In the genomic region with DNA sequence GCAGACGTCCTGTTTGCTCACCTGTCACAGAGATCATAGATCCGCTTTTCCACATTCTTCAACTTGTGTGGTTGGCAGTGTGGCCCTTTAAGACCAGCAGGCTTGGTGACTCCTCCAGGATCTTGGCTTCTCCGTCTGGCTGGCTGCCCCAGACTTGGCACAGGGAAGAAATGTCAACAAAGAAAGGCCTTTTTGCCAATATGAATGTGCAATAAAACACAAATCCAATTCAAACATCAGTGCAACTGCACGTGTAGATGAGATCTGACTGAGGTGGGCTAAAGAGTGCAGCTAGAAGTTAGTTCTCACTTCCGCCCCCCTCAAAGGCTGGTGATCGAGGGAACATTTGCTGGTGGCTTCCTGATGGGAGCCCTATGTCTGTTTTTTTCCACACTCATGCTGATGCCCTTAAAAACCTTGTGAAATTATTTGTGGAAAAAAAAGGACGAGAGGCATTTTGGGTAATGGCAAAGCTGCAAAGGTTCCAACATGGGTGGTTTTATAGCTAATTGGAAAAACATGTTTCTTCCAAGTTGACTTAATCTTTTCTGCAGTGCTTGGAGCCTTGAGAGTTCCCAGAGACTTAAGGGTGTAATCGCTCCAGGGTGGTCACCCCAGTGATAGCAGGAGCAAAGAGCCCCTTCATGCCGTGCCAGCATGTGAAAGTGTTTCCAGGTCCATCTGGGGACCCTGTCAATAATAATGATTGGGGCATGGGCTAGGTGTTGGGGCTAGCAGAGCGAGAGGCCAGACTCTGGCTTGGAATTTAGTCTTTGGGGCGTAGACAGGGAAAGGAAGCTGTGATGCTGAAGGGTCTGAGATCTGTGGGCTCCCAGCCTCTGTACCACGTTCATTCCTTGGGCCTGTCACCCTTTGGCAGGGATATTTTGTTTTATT, we compare ENCODE assay signal across 10 mouse cellular contexts. TPM values are rescaled to one million over a fixed set of nuclear protein-coding genes. Genes with fewer than 3 reads are reported as not detected.
DNase-seq lines count a peak whose midpoint lies in the region; ATAC-seq lines count a peak whose summit lies in the region.
"Had no signal": no experiment of that assay in that cellular context is flagged by ENCODE, and none has a peak within 500 bp of the region (broad histone marks: within the 10 kb centered on the region; RNA-seq: fewer than 3 reads in every experiment).

No protein-coding gene starts in this region.

- no peak for DNase-seq in hindbrain, embryonic 10.5 days (ENCODE audit: low spot score)
- no peak for DNase-seq in hindbrain, embryonic 14.5 days (ENCODE audit: low spot score)
- peak; percentile 87 for DNase-seq in adrenal gland, postnatal 36 days
- peak; percentile 34 to 53 for DNase-seq in frontal cortex, postnatal 36 days (ENCODE audit: low spot score in 2 of 2)
- DNase-seq in kidney, postnatal 25 days = peak; percentile 76 to 84
- DNase-seq in lung, postnatal 25 days (ENCODE audit: low spot score) = peak; percentile 88
- no peak for DNase-seq in spleen, adult 18-20 months

- H3K4me1 ChIP-seq in hindbrain, embryonic 10.5 days (replicated peaks) = peaks cover 18% of the 10 kb centered on the region
- no peaks in the 10 kb centered on the region for H3K4me1 ChIP-seq in hindbrain, embryonic 14.5 days (replicated peaks; ENCODE audit: control insufficient read depth, insufficient read depth, low read length)
- H3K4me1 ChIP-seq in midbrain, embryonic 16.5 days (ENCODE audit: control insufficient read depth, insufficient read depth, low read length) = no peaks in the 10 kb centered on the region

- no peak for ATAC-seq in hindbrain, embryonic 14.5 days (ENCODE audit: low FRiP score)
- no peak for ATAC-seq in midbrain, embryonic 16.5 days

- peaks cover 9% of the 10 kb centered on the region; the same call in 1 of the 2 replicates for H3K36me3 ChIP-seq in hindbrain, embryonic 10.5 days
- no peaks in the 10 kb centered on the region for H3K36me3 ChIP-seq in hindbrain, embryonic 14.5 days (replicated peaks; ENCODE audit: control insufficient read depth, insufficient read depth)
- no peaks in the 10 kb centered on the region for H3K36me3 ChIP-seq in midbrain, embryonic 16.5 days (ENCODE audit: control insufficient read depth, insufficient read depth, low read length)

- H3K9ac ChIP-seq in hindbrain, embryonic 14.5 days = no peak overlapping the region
- H3K9ac ChIP-seq in midbrain, embryonic 16.5 days (ENCODE audit: low read depth, low read length) = no peak overlapping the region

- 71% methylated on average over 12 of the region's 12 CpGs for WGBS in hindbrain, embryonic 10.5 days
- WGBS in hindbrain, embryonic 14.5 days = 68% methylated on average over 12 of the region's 12 CpGs
- WGBS in midbrain, embryonic 16.5 days = 72% methylated on average over 12 of the region's 12 CpGs

- no peak overlapping the region for H3K4me3 ChIP-seq in hindbrain, embryonic 10.5 days
- no peak overlapping the region for H3K4me3 ChIP-seq in hindbrain, embryonic 14.5 days (replicated peaks; ENCODE audit: low read length)
- no peak overlapping the region for H3K4me3 ChIP-seq in midbrain, embryonic 16.5 days (ENCODE audit: low read depth, low read length)

- H3K27me3 ChIP-seq in hindbrain, embryonic 10.5 days (ENCODE audit: insufficient read depth, poor library complexity, severe bottlenecking) = no peaks in the 10 kb centered on the region
- no peaks in the 10 kb centered on the region for H3K27me3 ChIP-seq in hindbrain, embryonic 14.5 days (ENCODE audit: control insufficient read depth, insufficient read depth, low read length)
- H3K27me3 ChIP-seq in midbrain, embryonic 16.5 days (ENCODE audit: control insufficient read depth, insufficient read depth, low read depth, low read length) = no peaks in the 10 kb centered on the region

- H3K4me2 ChIP-seq in hindbrain, embryonic 14.5 days (replicated peaks) = no peak overlapping the region
- H3K4me2 ChIP-seq in midbrain, embryonic 16.5 days (ENCODE audit: low read length) = no peak overlapping the region

- 0 out of 2 replicates have a peak overlapping the region, but pooled peaks have one; percentile 13 for H3K27ac ChIP-seq in hindbrain, embryonic 10.5 days
- H3K27ac ChIP-seq in hindbrain, embryonic 14.5 days = no peak overlapping the region
- H3K27ac ChIP-seq in midbrain, embryonic 16.5 days (ENCODE audit: low read length) = no peak overlapping the region

- H3K9me3 ChIP-seq in hindbrain, embryonic 10.5 days = no peaks in the 10 kb centered on the region
- no peaks in the 10 kb centered on the region for H3K9me3 ChIP-seq in hindbrain, embryonic 14.5 days (ENCODE audit: control insufficient read depth, low read length)
- no peaks in the 10 kb centered on the region for H3K9me3 ChIP-seq in midbrain, embryonic 16.5 days (replicated peaks; ENCODE audit: control insufficient read depth, low read length, poor library complexity, severe bottlenecking)

RNA-seq across cellular contexts. Expression of gene Rmi2, which starts 15.4 kb away (rescaled TPM):
- polyA plus RNA-seq in hindbrain, embryonic 10.5 days (2016; fragmentation: Nextera tagmentation; extraction: Ambion mirVana) = 2.5 and 4.7 TPM in 2 replicates
- polyA plus RNA-seq in hindbrain, embryonic 14.5 days (2014; fragmentation: Nextera tagmentation; extraction: Ambion mirVana) = 0.47 and 0.57 TPM in 2 replicates
- under 1 TPM; 0.46 to 0.93 TPM for total RNA-seq in adrenal gland, postnatal 36 days (2021)
- 0.31 and 0.39 TPM in 2 replicates for polyA plus RNA-seq in midbrain, embryonic 16.5 days (2015; fragmentation: Nextera tagmentation; extraction: Ambion mirVana)

RNA-seq across cellular contexts. Expression of gene Gm11172, which starts 37.5 kb away (rescaled TPM):
- polyA plus RNA-seq in hindbrain, embryonic 10.5 days (2016; fragmentation: Nextera tagmentation; extraction: Ambion mirVana) = not detected in 2 replicates
- not detected in 2 replicates for polyA plus RNA-seq in hindbrain, embryonic 14.5 days (2014; fragmentation: Nextera tagmentation; extraction: Ambion mirVana)
- total RNA-seq in adrenal gland, postnatal 36 days (2021) = not detected
- polyA plus RNA-seq in midbrain, embryonic 16.5 days (2015; fragmentation: Nextera tagmentation; extraction: Ambion mirVana) = not detected in 2 replicates
- total RNA-seq: ES-E14 had no signal
- polyA plus RNA-seq: frontal cortex, adult 2 months had no signal

RNA-seq across cellular contexts. Expression of gene Prm1, which starts 44.6 kb away (rescaled TPM):
- polyA plus RNA-seq in hindbrain, embryonic 10.5 days (2016; fragmentation: Nextera tagmentation; extraction: Ambion mirVana) = not detected in 2 replicates
- 0.96 TPM in 1 of 2 replicates, not detected in the other for polyA plus RNA-seq in hindbrain, embryonic 14.5 days (2014; fragmentation: Nextera tagmentation; extraction: Ambion mirVana)
- total RNA-seq in adrenal gland, postnatal 36 days (2021) = not detected
- polyA plus RNA-seq in midbrain, embryonic 16.5 days (2015; fragmentation: Nextera tagmentation; extraction: Ambion mirVana) = 0.46 and 0.70 TPM in 2 replicates
- total RNA-seq: ES-E14 had no signal
- polyA plus RNA-seq: frontal cortex, adult 2 months had no signal

RNA-seq across cellular contexts. Expression of gene Prm2, which starts 54.3 kb away (rescaled TPM):
- polyA plus RNA-seq in hindbrain, embryonic 10.5 days (2016; fragmentation: Nextera tagmentation; extraction: Ambion mirVana) = not detected in 2 replicates
- not detected in 2 replicates for polyA plus RNA-seq in hindbrain, embryonic 14.5 days (2014; fragmentation: Nextera tagmentation; extraction: Ambion mirVana)
- total RNA-seq in adrenal gland, postnatal 36 days (2021) = not detected
- not detected in 2 replicates for polyA plus RNA-seq in midbrain, embryonic 16.5 days (2015; fragmentation: Nextera tagmentation; extraction: Ambion mirVana)
- total RNA-seq: ES-E14 had no signal
- polyA plus RNA-seq: frontal cortex, adult 2 months had no signal

RNA-seq across cellular contexts. Expression of gene Prm3, which starts 59.5 kb away (rescaled TPM):
- not detected in 2 replicates for polyA plus RNA-seq in hindbrain, embryonic 10.5 days (2016; fragmentation: Nextera tagmentation; extraction: Ambion mirVana)
- polyA plus RNA-seq in hindbrain, embryonic 14.5 days (2014; fragmentation: Nextera tagmentation; extraction: Ambion mirVana) = not detected in 2 replicates
- not detected for total RNA-seq in adrenal gland, postnatal 36 days (2021)
- polyA plus RNA-seq in midbrain, embryonic 16.5 days (2015; fragmentation: Nextera tagmentation; extraction: Ambion mirVana) = not detected in 2 replicates
- total RNA-seq: ES-E14 had no signal
- polyA plus RNA-seq: frontal cortex, adult 2 months had no signal

Comparison
In these comparisons a context has a peak if more than half of its experiments do, and no peak if none do; other contexts are left out.
1. DNase-seq: peak in adrenal gland, postnatal 36 days (2 of 2), frontal cortex, postnatal 36 days (2 of 2), kidney, postnatal 25 days (2 of 2) and lung, postnatal 25 days (single experiment); none in hindbrain, embryonic 10.5 days (single experiment), hindbrain, embryonic 14.5 days (single experiment) and spleen, adult 18-20 months (0 of 2).